Mouse (Mus musculus) embryo, embryonic 11.5 days (tissue): ENCODE data around the gene Tagln2.
A peak's percentile ranks its signal among the peaks of the same experiment; 100 is the strongest.

ENCODE experiments used
- DNase-seq: peaks from one replicate; pipeline ENCODE4 v3.0.0-alpha.2; 2012; ENCODE audit warnings: low read depth, low spot score

The Tagln2 gene

DNA sequence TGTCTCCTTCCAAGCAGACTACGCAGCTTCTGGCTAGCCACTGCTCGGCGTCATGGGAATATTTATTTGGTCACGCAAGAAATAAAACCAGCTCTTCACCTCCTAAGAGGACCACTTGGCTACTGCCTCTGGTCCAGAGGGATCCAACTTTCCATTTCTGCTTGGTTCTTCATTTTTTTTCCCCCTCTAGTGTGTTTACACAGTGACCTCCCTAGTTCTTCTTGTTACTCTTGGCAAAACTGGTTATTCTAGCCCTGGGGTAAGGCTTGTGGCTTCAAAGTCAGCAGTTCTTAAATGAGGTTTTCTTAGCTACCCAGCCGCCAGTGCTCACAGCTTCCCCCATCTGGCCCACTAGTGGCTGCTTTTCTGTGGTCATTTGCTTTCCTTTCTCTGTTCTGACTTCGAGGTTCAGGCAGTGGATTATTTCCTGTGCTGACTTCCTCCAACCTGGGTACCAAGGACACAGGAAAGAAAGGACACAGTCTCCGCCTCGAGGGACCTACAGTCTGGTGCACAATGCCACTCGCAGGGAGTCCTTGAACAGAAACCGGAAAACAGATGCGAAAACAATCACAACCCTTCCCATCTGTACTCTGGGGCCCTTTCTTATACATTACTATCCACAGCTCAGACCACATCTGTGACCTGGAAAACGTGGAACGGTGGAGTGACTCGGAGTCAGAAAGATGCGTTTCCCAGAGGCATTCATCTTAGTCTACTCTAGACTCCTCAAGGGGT, 25.3 kb downstream of the Tagln2 start:
- no peak for DNase-seq

DNA sequence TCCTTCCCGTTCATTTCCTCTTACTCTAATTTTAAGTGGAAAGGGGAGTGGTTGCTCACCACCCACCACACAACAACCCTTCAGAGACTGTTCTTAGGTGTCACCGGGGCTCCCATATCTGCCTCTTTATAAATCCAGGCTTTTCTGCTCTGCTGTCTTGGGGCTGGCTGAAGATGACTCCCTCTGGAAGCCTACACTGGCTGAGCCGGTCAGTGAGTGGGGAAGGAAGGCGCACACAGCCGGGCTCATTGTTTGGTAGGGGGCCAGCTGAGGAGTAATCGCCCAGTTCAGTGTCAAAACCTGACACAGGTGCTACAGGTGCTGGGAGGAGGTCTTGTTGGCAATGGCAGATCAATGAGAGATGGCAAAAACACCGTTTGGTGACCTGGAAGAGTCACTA, 26.1 kb downstream of the Tagln2 start:
- DNase-seq: no peak

DNA sequence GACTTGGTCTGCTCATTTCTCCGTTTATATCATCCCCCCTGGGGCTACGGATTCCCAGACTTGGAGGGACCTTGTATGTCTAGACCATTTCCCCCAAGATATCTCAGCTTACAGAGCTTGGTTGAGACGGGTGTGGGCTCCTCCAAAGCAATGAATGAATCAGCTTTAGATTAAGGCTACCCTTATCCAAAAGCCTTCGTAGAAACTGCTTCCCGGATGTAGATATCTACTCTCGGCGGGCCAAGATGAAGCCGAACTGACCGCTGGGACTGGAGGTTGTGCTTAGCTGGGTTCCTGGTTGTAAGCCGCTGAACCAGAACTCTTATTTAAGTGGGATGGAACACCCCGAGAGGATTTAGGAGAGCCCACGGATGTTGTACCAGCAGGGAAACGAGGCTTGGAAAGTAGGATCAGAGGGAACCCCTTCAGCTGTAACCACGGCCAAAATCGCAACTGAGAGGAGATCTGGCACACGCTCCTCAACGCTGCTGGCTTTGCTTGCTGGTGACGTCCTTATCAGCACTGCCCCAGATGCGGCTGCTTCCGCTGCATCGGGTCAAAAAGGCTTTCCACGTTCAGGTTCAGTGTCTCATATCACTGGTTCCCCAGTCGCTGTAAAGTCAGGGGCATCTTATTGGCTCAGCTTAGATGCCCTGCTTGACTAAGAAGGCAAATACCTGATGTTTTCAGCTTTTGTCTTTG, 26.7 kb downstream of the Tagln2 start:
- no peak for DNase-seq

DNA sequence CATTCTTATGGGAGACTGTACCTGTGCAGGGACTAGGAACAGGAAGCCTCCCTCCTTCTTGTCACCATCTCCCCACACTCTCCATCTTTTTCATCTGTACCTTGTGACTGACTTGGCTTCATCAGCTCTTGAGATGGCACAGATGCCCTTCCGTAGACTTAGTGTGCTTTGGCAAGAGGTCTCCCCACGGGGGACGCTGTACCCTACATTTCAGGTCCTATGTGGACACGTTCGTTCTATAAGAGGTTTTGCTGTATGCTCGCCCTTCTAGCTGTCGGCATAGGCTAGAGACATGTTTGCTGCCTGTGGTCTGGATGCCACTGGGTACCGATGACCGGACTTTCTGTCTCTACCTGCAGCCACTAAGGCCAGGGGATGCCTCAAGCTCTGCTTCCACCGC, 27.6 kb downstream of the Tagln2 start:
- DNase-seq: no peak

DNA sequence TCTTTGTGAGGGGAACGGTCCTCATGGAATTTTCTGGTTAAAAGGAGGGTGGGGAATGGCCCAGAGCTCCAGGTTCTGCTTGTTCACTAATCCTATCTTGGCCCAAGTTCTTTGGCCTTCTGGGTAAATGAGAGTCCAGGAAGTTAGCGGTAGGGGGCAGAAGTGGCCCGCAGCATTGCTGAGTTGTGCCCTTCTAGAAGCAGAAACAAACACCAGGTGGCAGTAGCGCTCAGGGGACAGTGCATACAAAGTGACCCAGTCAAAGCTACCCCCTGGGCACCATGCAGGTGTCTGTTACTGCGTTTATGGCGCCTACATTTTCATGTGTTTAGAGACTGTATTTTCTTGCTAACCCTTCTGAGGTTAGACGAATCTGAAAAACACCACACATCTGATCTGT, 28.9 kb downstream of the Tagln2 start:
- peak; percentile 76 for DNase-seq

DNA sequence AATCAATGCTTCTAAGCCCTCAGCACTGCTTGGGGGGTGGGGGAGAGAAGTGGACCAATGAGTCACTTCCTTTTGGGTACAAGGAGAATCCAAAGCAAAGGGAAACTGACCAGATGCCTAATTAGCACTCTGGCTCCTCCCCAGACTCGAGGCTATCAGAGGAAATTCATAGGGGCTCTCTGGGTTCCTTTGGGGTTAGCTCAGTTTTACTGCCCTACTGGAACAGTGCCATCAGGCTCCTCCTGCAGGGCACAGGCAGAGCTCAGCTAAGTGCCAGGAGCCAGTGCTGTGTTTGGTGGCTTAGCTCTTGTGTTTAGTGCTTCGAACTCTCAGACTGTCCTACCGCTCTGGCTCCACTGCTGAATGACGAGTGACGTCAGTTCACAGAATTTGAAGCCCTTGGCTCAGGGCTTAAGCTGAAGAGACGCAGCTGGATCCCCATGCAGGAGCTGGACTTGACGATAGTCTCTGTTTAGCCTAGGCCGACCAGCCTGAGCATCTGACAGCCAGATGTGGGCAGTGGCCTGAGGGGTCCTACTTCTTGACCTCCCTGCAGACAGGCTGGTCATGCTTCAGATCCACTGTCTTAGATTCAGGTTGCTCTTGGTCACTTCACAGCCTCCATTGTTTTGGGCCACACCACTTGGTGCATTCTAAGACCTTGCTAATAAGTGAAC, 30.8 kb downstream of the Tagln2 start:
- no peak for DNase-seq

DNA sequence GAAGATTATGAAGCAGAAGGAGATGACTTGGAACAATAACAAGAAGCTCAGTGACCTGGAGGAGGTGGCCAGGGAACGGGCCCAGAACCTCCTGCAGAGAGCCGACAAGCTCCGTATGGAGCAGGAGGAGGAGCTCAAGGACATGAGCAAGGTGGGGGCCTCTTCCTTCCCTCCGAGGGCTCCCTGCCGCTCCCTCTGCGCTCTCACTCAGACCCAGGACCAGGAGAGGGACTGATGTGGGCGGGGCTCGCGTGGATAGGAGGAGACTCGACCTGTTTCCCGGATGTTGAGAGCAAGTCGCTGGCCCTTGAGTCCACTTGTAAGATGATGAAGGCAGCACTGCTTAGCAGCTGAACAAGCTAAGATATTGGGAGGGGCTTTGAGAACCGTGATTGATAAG, 32.7 kb downstream of the Tagln2 start:
- no peak for DNase-seq

DNA sequence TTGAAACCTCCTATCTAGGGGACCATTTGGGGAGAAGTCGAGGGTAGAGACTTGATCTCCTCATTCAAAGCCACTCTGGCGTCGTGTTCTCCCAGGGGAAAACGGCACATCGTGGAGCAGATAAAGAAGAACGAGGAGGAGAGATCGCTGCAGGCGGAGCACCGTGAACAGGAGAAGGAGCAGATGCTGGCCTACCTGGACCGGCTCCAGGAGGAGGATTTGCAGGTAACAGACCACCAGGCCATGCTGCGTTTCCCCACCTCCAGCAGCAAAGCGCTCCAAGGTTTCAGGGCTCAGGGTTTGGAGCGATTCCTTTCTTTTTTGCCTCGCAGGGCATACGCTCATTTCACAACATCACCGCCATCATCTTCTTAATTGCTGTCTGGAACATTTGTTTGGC, 35.3 kb downstream of the Tagln2 start:
- DNase-seq: no peak

DNA sequence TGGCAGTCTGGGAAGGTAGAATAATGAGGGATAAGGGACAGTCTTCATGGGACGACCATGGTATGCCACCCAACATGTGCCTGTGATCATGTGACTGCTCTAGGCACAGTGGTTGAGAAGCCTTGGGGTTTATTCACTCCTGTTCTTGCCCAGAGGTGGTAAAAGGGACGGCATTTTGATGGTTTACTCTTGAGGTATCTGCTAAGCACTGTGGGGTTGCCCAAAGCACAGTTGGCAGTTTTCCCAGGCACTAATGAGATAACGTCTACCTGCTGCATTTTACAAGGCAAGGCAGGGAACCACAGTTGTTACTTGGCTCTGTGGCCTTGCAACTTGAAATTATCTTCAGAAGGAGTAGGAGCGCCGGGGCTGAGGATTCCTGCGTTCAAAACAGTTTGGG, 40.0 kb downstream of the Tagln2 start:
- DNase-seq: no peak

DNA sequence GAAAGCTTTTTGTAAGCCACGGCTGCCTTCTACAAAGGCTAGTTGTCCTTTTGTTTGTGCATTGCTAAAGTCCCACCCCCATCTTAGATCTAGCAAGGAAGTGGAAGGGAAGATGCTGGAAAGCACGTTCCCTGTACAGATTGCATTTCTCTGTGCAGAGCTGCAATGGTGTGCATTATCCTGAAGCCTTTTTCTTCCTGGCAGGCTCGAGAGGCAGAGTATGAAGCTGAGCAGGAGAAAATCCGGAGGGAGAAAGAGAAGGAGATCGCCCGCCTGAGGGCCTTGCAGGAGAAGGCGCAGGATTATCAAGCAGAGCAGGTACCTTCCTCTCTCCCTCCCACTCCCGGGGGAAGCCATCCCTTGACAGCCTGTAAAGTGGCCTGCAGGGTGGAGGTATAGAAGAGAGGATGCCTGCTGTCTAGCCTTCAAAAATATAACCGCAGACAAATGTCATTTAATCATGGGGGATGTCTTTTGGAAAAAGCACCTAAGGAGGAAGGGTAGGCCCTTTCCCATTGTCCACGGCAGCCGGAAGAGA, 40.5 kb downstream of the Tagln2 start:
- no peak for DNase-seq

DNA sequence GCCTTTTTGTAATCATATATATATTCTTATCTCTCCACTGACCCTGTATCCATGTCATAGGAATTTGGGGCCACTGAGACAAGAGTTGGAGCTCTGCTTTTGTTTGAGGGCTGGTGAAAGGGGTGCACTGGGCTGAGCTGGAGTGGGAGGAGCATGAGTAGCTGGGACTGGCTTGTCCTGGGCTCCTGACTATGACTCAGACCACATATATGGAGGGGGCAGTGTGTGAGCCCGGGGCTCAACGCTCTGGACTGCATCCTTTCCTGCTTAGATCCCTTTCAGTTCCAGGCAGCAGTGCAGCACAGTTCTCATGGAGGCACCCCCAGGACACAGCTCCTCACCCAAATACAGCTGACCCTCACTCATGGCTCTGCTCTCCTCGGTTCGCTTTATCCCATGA, 46.2 kb downstream of the Tagln2 start:
- DNase-seq: no peak

DNA sequence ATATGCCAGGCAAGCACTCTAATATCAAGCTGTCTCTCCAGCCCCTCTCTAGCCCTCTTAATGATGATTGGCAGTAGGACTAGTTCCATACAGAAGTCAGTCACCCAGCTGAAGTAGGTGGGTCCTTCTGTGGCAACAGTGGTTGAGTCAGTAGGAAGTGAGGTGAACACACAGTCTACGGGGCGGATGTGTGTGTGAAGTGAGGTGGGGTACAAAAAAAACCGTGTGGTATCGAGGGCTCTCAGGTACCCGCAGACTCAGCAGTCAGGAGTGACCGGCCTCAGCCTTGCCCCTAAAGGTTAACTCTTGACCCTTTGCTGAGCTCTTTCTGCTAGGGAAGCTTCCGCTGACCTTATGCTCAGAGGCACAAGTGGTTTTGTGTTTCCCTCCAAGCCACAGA, 48.7 kb downstream of the Tagln2 start:
- no peak for DNase-seq

DNA sequence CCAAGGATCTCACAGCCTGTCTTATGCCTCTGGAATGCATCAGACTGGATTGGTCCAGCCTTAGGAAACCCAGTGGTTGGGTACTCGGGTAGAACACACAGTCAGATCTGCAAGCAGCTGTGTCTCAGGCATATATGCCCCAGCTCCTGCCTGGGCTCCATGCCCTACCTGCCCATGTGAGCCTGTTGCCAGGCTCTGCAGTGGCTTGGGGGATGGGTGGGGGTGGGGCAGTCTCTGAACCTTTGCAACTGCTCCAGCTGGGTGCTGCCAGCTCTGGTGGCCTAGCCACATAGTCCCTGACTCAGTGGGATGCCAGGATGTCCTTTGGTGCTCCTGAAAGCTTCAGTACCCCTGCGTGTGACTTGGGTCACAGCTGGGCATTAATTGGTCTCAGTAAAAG, 49.5 kb downstream of the Tagln2 start:
- no peak for DNase-seq

DNA sequence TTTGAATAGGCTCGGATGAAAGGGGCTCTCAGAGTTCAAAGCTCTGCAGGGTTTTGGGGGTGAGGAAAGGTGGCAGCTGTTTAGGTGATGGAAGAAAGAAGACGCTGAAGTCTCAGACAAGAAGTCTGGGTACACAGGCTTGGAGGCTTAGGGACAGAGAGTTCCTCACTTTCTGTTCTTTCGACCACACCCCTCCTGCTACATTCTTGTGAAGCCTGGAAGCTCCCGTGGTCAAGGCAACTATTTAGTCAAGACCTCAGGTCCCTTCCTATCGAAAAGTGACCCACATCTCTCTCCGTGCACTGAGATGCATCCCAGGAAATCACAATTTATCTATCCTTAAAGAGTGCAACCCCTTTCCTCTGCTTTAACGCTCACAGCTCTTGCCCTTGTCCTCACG, 49.9 kb downstream of the Tagln2 start:
- DNase-seq: no peak

DNA sequence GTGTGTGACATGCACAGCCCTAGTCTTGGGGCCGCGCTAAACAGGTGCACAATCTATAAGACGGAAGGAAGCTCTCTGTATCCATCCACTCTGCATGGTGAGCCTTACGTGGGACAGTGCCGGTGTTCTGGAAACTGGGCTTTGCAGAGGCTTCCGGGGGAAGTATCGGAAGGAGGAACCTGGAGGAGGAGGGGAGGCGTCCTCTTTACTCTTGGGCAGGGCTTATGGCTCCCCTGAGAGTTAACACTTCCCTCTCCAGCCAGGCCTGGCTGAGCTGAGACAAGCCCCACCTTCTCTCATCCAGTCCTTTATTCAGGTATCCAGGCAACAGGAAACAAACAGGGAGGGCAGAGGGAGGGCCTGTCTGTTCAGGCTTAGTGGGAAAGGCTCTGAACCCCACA, 50.7 kb downstream of the Tagln2 start:
- DNase-seq: no peak

DNA sequence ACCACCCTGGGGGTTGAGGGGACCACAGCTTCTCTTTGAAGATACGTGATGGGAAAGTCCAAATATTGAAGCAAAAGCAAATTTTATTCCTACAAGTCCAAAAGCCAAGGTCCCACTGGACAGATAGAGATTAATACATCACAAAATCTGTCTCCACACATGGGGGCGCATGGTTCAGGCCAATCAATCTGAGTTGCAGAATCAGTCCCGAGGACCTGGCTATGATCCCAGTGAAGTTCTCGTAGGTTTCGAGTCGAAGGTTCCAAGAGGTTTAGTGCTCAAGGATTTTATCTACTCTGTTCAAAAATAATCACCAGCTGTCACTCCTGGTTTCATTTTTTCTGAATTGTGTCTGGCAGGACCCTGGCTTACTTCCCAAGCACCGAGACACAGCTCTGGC, 51.2 kb downstream of the Tagln2 start:
- no peak for DNase-seq

DNA sequence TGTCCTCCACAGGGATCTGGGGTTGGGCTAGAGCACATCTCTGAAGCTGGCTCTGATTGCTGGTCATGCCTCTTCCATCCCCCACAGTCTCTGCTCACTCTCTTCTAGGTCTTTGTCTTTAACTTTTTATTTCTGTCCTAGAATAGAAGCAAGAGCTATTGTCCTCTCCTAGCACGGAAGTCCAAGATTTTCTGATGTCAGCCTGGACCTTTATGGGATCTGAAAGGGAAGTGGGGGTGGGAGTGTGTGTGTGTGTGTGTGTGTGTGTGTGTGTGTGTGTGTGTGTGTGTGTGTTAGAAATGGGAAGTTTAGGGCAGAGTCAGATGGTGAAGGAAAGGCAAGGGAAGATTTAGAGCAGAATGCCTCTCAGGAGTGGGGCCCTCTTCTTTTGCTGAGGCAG, 52.8 kb downstream of the Tagln2 start:
- no peak for DNase-seq

DNA sequence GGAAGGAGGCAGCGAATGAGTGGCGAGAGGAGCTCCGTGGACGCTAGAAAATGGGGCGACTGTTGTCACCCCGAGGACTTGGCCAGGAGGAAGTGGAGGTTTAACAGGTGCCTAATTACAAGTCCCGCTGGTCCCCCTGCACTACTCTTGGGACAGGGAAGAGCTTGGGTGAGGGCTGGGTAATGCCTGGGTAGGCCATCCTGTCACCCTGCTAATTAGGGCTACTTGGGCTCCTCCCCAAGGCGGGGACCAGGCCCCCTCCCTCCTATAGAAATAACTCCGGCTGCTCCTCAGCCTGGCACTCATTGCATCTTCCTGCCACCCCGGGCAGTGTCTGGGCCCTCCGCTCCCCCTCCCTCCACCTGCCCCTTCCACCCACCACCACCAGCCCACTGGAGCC, 55.8 kb downstream of the Tagln2 start, which contains the start of gene Vsig8:
Gene Vsig8 (plus strand): TSS at position 301 of the 400 bp plus-strand sequence.
- DNase-seq: no peak
